Mouse (Mus musculus) CH12.LX (cell line): ENCODE measurements at regions not wholly inside any gene's neighbourhood (a gene's known extent, or its start where the extent isn't known, plus 50 kb on each side); places are given as distances from the start of the nearest gene placed in this dataset.

Experiments used
- DNase-seq: peaks from one replicate; pipeline ENCODE4 v3.0.0-alpha.2; 2013; ENCODE audit errors: extremely low read depth
- H3K27ac ChIP-seq: 2 replicates; pipeline ENCODE4 v1.5.1; 2012; ENCODE audit warnings: low read depth, mild to moderate bottlenecking, control low read depth, moderate library complexity; ENCODE audit not compliant: insufficient read depth
- H3K27me3 ChIP-seq: replicated peaks from 2 replicates; pipeline ENCODE3; 2012; ENCODE audit warnings: inconsistent platforms
- H3K36me3 ChIP-seq, 2 experiments: replicated peaks in 1 of 2; 2 replicates each; pipeline versions ENCODE3 to v1.6.1; 2012; ENCODE audit warnings: inconsistent platforms in 1 of 2, low read length in 1 of 2, mild to moderate bottlenecking in 1 of 2, mixed read lengths in 1 of 2, moderate library complexity in 1 of 2; ENCODE audit not compliant: control insufficient read depth in 1 of 2, insufficient read depth in 1 of 2
- H3K4me1 ChIP-seq, 2 experiments: 2 replicates each; pipeline ENCODE4 v1.6.1; 2012; ENCODE audit warnings: inconsistent platforms in 1 of 2, moderate library complexity in 1 of 2; ENCODE audit not compliant: insufficient read depth in 2 of 2, control insufficient read depth in 1 of 2
- H3K4me2 ChIP-seq: 2 replicates; pipeline ENCODE4 v1.6.1; 2012; ENCODE audit warnings: low read depth, mild to moderate bottlenecking, control low read depth; ENCODE audit not compliant: poor library complexity, insufficient read depth, severe bottlenecking
- H3K4me3 ChIP-seq, 3 experiments: fragments of 150-350 bp in 1 of 3; sonication (generic) in 1 of 3; replicated peaks in 1 of 3; 2 replicates each; pipeline versions ENCODE3 to v1.5.1; 2011 to 2012; ENCODE audit warnings: low read depth in 2 of 3, low read length in 2 of 3, mild to moderate bottlenecking in 2 of 3, moderate library complexity in 2 of 3, control low read depth in 1 of 3, improper control_type of control experiment in 1 of 3, inconsistent platforms in 1 of 3, mixed read lengths in 1 of 3; ENCODE audit not compliant: poor library complexity in 1 of 3
- H3K79me2 ChIP-seq: replicated peaks from 2 replicates; pipeline ENCODE4 v1.6.1; 2012; ENCODE audit warnings: mild to moderate bottlenecking, moderate library complexity; ENCODE audit not compliant: control insufficient read depth, poor library complexity, insufficient read depth, severe bottlenecking; ENCODE audit errors: extremely low read depth
- H3K9ac ChIP-seq: 2 replicates; pipeline ENCODE4 v1.6.1; 2012; ENCODE audit warnings: low read depth, mild to moderate bottlenecking, control low read depth, moderate library complexity; ENCODE audit not compliant: insufficient read depth
- H3K9me3 ChIP-seq: replicated peaks from 2 replicates; pipeline ENCODE3; 2012; ENCODE audit warnings: low read length, inconsistent platforms, mixed read lengths
- BHLHE40 ChIP-seq: IDR thresholded peaks from 2 replicates; pipeline ENCODE4 v1.6.1; 2011; ENCODE audit warnings: mild to moderate bottlenecking, low read depth, low read length, improper control_type of control experiment
- CHD2 ChIP-seq: IDR thresholded peaks from 2 replicates; pipeline ENCODE4 v1.6.1; 2011; ENCODE audit warnings: low read length, improper control_type of control experiment
- CTCF ChIP-seq, 2 experiments: IDR thresholded peaks in 1 of 2; conservative IDR thresholded peaks in 1 of 2; 2 replicates each; pipeline ENCODE4 v1.5.1; 2011 to 2012; ENCODE audit warnings: low read depth in 2 of 2, low read length in 2 of 2, improper control_type of control experiment in 1 of 2, inconsistent platforms in 1 of 2, mild to moderate bottlenecking in 1 of 2, moderate library complexity in 1 of 2
- E2F4 ChIP-seq: IDR thresholded peaks from 2 replicates; pipeline ENCODE4 v1.6.1; 2011; ENCODE audit warnings: low read depth, low read length, improper control_type of control experiment; ENCODE audit not compliant: insufficient replicate concordance
- ELF1 ChIP-seq: IDR thresholded peaks from 2 replicates; pipeline ENCODE4 v1.6.1; 2014; ENCODE audit warnings: low read depth, mild to moderate bottlenecking, inconsistent platforms, low read length, improper control_type of control experiment
- EP300 ChIP-seq: IDR thresholded peaks from 2 replicates; pipeline ENCODE4 v1.6.1; 2011; ENCODE audit warnings: low read length, improper control_type of control experiment
- ETS1 ChIP-seq: conservative IDR thresholded peaks from 2 replicates; pipeline ENCODE4 v1.6.1; 2012; ENCODE audit warnings: low read depth, mild to moderate bottlenecking, inconsistent platforms, low read length, improper control_type of control experiment, moderate library complexity
- GABPA ChIP-seq: IDR thresholded peaks from 2 replicates; pipeline ENCODE4 v1.6.1; 2012; ENCODE audit warnings: low read depth, low read length, improper control_type of control experiment, inconsistent platforms; ENCODE audit not compliant: insufficient replicate concordance
- HCFC1 ChIP-seq: IDR thresholded peaks from 2 replicates; pipeline ENCODE4 v1.6.1; 2012; ENCODE audit warnings: low read depth, mild to moderate bottlenecking, inconsistent platforms, low read length, improper control_type of control experiment
- IRF4 ChIP-seq: IDR thresholded peaks from 2 replicates; pipeline ENCODE4 v1.6.1; 2014; ENCODE audit warnings: low read depth, mild to moderate bottlenecking, inconsistent platforms, low read length, improper control_type of control experiment
- JUN ChIP-seq: IDR thresholded peaks from 2 replicates; pipeline ENCODE4 v1.6.1; 2011; ENCODE audit warnings: low read depth, mild to moderate bottlenecking, low read length, improper control_type of control experiment, moderate library complexity; ENCODE audit not compliant: insufficient read depth
- JUND ChIP-seq: conservative IDR thresholded peaks from 2 replicates; pipeline ENCODE4 v1.6.1; 2011; ENCODE audit warnings: low read depth, low read length, improper control_type of control experiment
- MAFK ChIP-seq: IDR thresholded peaks from 2 replicates; pipeline ENCODE4 v1.6.1; 2011; ENCODE audit warnings: low read length, improper control_type of control experiment; ENCODE audit not compliant: insufficient replicate concordance
- MAX ChIP-seq: IDR thresholded peaks from 2 replicates; pipeline ENCODE4 v1.6.1; 2011; ENCODE audit warnings: low read length, improper control_type of control experiment
- MEF2A ChIP-seq: IDR thresholded peaks from 2 replicates; pipeline ENCODE4 v1.6.1; 2014; ENCODE audit warnings: low read depth, mild to moderate bottlenecking, inconsistent platforms, low read length, improper control_type of control experiment, borderline replicate concordance
- MXI1 ChIP-seq: IDR thresholded peaks from 2 replicates; pipeline ENCODE4 v1.6.1; 2011; ENCODE audit warnings: mild to moderate bottlenecking, low read depth, low read length, improper control_type of control experiment
- NELFE ChIP-seq: IDR thresholded peaks from 2 replicates; pipeline ENCODE4 v1.6.1; 2011; ENCODE audit warnings: low read depth, low read length, improper control_type of control experiment
- NRF1 ChIP-seq: IDR thresholded peaks from 2 replicates; pipeline ENCODE4 v1.6.1; 2014; ENCODE audit warnings: low read depth, mild to moderate bottlenecking, inconsistent platforms, low read length, improper control_type of control experiment, moderate library complexity
- PAX5 ChIP-seq: IDR thresholded peaks from 2 replicates; pipeline ENCODE4 v1.6.1; 2012; ENCODE audit warnings: low read length, inconsistent platforms, mixed read lengths
- POLR2A ChIP-seq: IDR thresholded peaks from 2 replicates; pipeline ENCODE4 v1.6.1; 2011; ENCODE audit warnings: low read depth, mild to moderate bottlenecking, improper control_type of control experiment, low read length
- POLR2AphosphoS2 ChIP-seq: IDR thresholded peaks from 2 replicates; pipeline ENCODE4 v1.6.1; 2011; ENCODE audit warnings: low read depth, low read length, improper control_type of control experiment
- RCOR1 ChIP-seq: conservative IDR thresholded peaks from 2 replicates; pipeline ENCODE4 v1.6.1; 2012; ENCODE audit warnings: low read depth, mild to moderate bottlenecking, inconsistent platforms, low read length, improper control_type of control experiment
- SIN3A ChIP-seq: IDR thresholded peaks from 2 replicates; pipeline ENCODE4 v1.6.1; 2012; ENCODE audit warnings: low read length, improper control_type of control experiment, inconsistent platforms
- TBP ChIP-seq: conservative IDR thresholded peaks from 2 replicates; pipeline ENCODE4 v1.6.1; 2011; ENCODE audit warnings: low read depth, low read length, improper control_type of control experiment
- TCF12 ChIP-seq: IDR thresholded peaks from 2 replicates; pipeline ENCODE4 v1.6.1; 2014; ENCODE audit warnings: low read depth, mild to moderate bottlenecking, inconsistent platforms, low read length, improper control_type of control experiment
- USF2 ChIP-seq: conservative IDR thresholded peaks from 2 replicates; pipeline ENCODE4 v1.6.1; 2011; ENCODE audit warnings: low read depth, low read length, improper control_type of control experiment
- ZC3H11A ChIP-seq: IDR thresholded peaks from 2 replicates; pipeline ENCODE4 v1.6.1; 2012; ENCODE audit warnings: low read depth, mild to moderate bottlenecking, inconsistent platforms, low read length, improper control_type of control experiment
- ZKSCAN1 ChIP-seq: IDR thresholded peaks from 2 replicates; pipeline ENCODE4 v1.6.1; 2012; ENCODE audit warnings: low read depth, inconsistent platforms, low read length, improper control_type of control experiment, borderline replicate concordance
- ZMIZ1 ChIP-seq: IDR thresholded peaks from 2 replicates; pipeline ENCODE4 v1.6.1; 2012; ENCODE audit warnings: low read depth, mild to moderate bottlenecking, inconsistent platforms, low read length, improper control_type of control experiment
- ZNF384 ChIP-seq: IDR thresholded peaks from 2 replicates; pipeline ENCODE4 v1.6.1; 2012; ENCODE audit warnings: low read depth, low read length, improper control_type of control experiment, inconsistent platforms
- dilution Hi-C: fragments of 300-500 bp; cut with MboI; formaldehyde crosslinking; loops from 2 replicates; pipeline ENCODE4 v1.14.3; 2020; ENCODE audit warnings: low sequenced_read_pairs; ENCODE audit not compliant: extremely low pct_unique_long_range_greater_than_20kb, extremely low pct_ligation_motif_present
- in situ Hi-C: fragments of 300-500 bp; cut with MboI; formaldehyde crosslinking; loops from 3 replicates; pipeline ENCODE4 v1.14.3; 2019; ENCODE audit warnings: low sequenced_read_pairs, low pct_ligation_motif_present, low pct_unique_long_range_greater_than_20kb, mixed read lengths

- H3K4me2 ChIP-seq: no peak overlapping the region
- no peaks in the 10 kb centered on the region for H3K4me1 ChIP-seq
- dilution Hi-C loops: no loop called here
- H3K4me3 ChIP-seq: no peak overlapping the region
- H3K9ac ChIP-seq: no peak overlapping the region
- no peaks in the 10 kb centered on the region for H3K27me3 ChIP-seq
- H3K79me2 ChIP-seq: no peaks in the 10 kb centered on the region
- H3K36me3 ChIP-seq: no peaks in the 10 kb centered on the region
- peaks cover 23% of the 10 kb centered on the region for H3K9me3 ChIP-seq
- DNase-seq: no peak
- in situ Hi-C loops: no loop called here
- H3K27ac ChIP-seq: no peak overlapping the region
- no peak for TF ChIP-seq MAFK
- no peak for TF ChIP-seq E2F4
- TF ChIP-seq ZMIZ1: no peak
- no peak for TF ChIP-seq JUN
- no peak for TF ChIP-seq ELF1
- TF ChIP-seq EP300: no peak
- no peak for TF ChIP-seq ETS1
- TF ChIP-seq NELFE: no peak
- no peak for TF ChIP-seq ZC3H11A
- TF ChIP-seq POLR2A: no peak
- TF ChIP-seq JUND: no peak
- TF ChIP-seq SIN3A: no peak
- TF ChIP-seq MAX: no peak
- TF ChIP-seq PAX5: no peak
- TF ChIP-seq CTCF (conservative IDR thresholded peaks at IDR 0.05 in 1 of 2, IDR thresholded peaks at IDR 0.05 in 1 of 2; ENCODE audit: low read depth in 2 of 2, low read length in 2 of 2): no peak
- no peak for TF ChIP-seq MXI1
- TF ChIP-seq ZNF384: no peak
- TF ChIP-seq TBP: no peak
- no peak for TF ChIP-seq TCF12
- no peak for TF ChIP-seq IRF4
- TF ChIP-seq, all 38 proteins: peak for 0
These were observed 1162.5 kb upstream of the Adgrl2 start for GRCm38 (mm10) chr3:150152893-150153292.

DNA sequence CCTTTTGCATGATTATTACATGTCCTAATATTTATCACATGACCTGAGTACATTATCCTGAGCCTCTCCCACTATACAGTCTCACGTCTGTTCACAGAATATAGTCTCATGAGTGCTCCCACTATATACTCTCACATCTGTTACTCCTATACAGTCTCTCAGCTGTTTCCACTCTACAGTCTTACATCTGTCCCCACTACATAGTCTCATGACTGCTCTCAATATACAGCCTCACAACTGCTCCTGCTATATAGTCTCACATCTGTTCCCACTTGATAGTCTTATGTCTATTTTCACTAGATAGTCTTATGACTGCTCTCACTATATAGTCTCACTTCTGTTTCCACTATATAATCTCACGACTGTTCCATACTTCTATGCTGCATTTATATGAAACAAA is 1195.5 kb upstream of the Adgrl2 start:
- Histone ChIP-seq H3K4me2 (no peak overlapping the region), H3K9ac (no peak overlapping the region), H3K36me3 (no peaks in the 10 kb centered on the region), H3K79me2 (no peaks in the 10 kb centered on the region), H3K9me3 (peaks cover 6% of the 10 kb centered on the region), H3K27ac (no peak overlapping the region), H3K27me3 (no peaks in the 10 kb centered on the region), H3K4me1 (no peaks in the 10 kb centered on the region), H3K4me3 (no peak overlapping the region)
- dilution Hi-C loops (no loop called here), in situ Hi-C loops (no loop called here)
- TF ChIP-seq NRF1: no peak
- TF ChIP-seq E2F4: no peak
- no peak for TF ChIP-seq TBP
- TF ChIP-seq POLR2A: no peak
- TF ChIP-seq HCFC1: no peak
- TF ChIP-seq SIN3A: no peak
- no peak for TF ChIP-seq ZNF384
- TF ChIP-seq POLR2AphosphoS2: no peak
- no peak for TF ChIP-seq ZKSCAN1
- no peak for TF ChIP-seq JUND
- TF ChIP-seq BHLHE40: no peak
- no peak for TF ChIP-seq CTCF (conservative IDR thresholded peaks at IDR 0.05 in 1 of 2, IDR thresholded peaks at IDR 0.05 in 1 of 2; ENCODE audit: low read depth in 2 of 2, low read length in 2 of 2)
- TF ChIP-seq USF2: no peak
- TF ChIP-seq RCOR1: no peak
- TF ChIP-seq MEF2A: no peak
- TF ChIP-seq JUN: no peak
- no peak for TF ChIP-seq GABPA
- no peak for TF ChIP-seq ETS1
- no peak for TF ChIP-seq CHD2
- no peak for DNase-seq
